Mouse (Mus musculus) intestine, postnatal 0 days (tissue): ENCODE data around the gene Tmem231. TPM values are rescaled to one million over a fixed set of nuclear protein-coding genes. Genes with fewer than 3 reads are reported as not detected.

Experiments used
- ATAC-seq: fragments of 200-750 bp; cut with Nextera tagmentation; 2 replicates; pipeline ENCODE4 v1.8.0; 2017; ENCODE audit warnings: mild to moderate bottlenecking, moderate TSS enrichment, moderate library complexity
- H3K27ac ChIP-seq: fragments of 300-500 bp; sonication (generic); 2 replicates; pipeline ENCODE4 v1.5.1; 2014; ENCODE audit warnings: mild to moderate bottlenecking, low read depth, low read length, moderate library complexity
- H3K27me3 ChIP-seq: fragments of 300-500 bp; sonication (generic); replicated peaks from 2 replicates; pipeline ENCODE4 v1.6.1; 2014; ENCODE audit warnings: low read length, mixed read lengths; ENCODE audit not compliant: control insufficient read depth, insufficient read depth
- H3K36me3 ChIP-seq: fragments of 300-500 bp; sonication (generic); 2 replicates; pipeline ENCODE4 v1.6.1; 2014; ENCODE audit warnings: mild to moderate bottlenecking, moderate library complexity; ENCODE audit not compliant: control insufficient read depth, insufficient read depth
- H3K4me1 ChIP-seq: fragments of 300-500 bp; sonication (generic); replicated peaks from 2 replicates; pipeline ENCODE4 v1.6.1; 2014; ENCODE audit warnings: antibody characterized with exemption, low read length, mixed read lengths; ENCODE audit not compliant: control insufficient read depth, insufficient read depth
- H3K4me2 ChIP-seq: fragments of 300-500 bp; sonication (generic); replicated peaks from 2 replicates; pipeline ENCODE4 v1.6.1; 2014; ENCODE audit warnings: low read depth, mild to moderate bottlenecking, moderate library complexity
- H3K4me3 ChIP-seq: fragments of 300-500 bp; sonication (generic); 2 replicates; pipeline ENCODE4 v1.5.1; 2014; ENCODE audit warnings: low read depth, low read length
- H3K9ac ChIP-seq: fragments of 300-500 bp; sonication (generic); 2 replicates; pipeline ENCODE4 v1.6.1; 2014; ENCODE audit warnings: mild to moderate bottlenecking, low read depth, low read length
- H3K9me3 ChIP-seq: fragments of 300-500 bp; sonication (generic); 2 replicates; pipeline ENCODE4 v1.6.1; 2016; ENCODE audit warnings: mixed run types; ENCODE audit not compliant: control insufficient read depth
- CTCF ChIP-seq: sonication (generic); IDR thresholded peaks from 2 replicates; pipeline ENCODE4 v1.5.1; 2016; ENCODE audit warnings: low read depth, mild to moderate bottlenecking, control low read depth, antibody characterized with exemption, moderate library complexity
- WGBS: fragments of 180-500 bp; shearing (Covaris S2); extraction: QIAGEN DNeasy Blood & Tissue Kit; methylation state at CpG from one replicate; pipeline ENCODE4 v1.1.7; 2014; 5-methylcytosine and 5-hydroxymethylcytosine counted together
- polyA plus RNA-seq: library from polyadenylated mRNA; unstranded; fragments of >200 nt; fragmentation: Nextera tagmentation; extraction: Ambion mirVana; gene quantifications from 2 replicates; pipeline ENCODE4 v1.2.1, GENCODE M21; 2015

Gene Tmem231
- polyA plus RNA-seq, 1 experiment from 2014 or later: 2.2 TPM

- Histone ChIP-seq H3K4me2 (no peak overlapping the region), H3K27ac (no peak overlapping the region), H3K36me3 (no peaks in the 10 kb centered on the region), H3K9ac (no peak overlapping the region), H3K4me1 (no peaks in the 10 kb centered on the region), H3K9me3 (no peaks in the 10 kb centered on the region), H3K4me3 (no peak overlapping the region), H3K27me3 (peaks cover 17% of the 10 kb centered on the region)
- ATAC-seq: peak; percentile 73
- 28% methylated on average over 8 of the region's 8 CpGs for WGBS
- TF ChIP-seq CTCF: no peak
These were observed 28.1 kb downstream of the Tmem231 start for GRCm38 (mm10) chr8:111905500-111906121.

- Histone ChIP-seq H3K4me2 (no peak overlapping the region), H3K4me1 (no peaks in the 10 kb centered on the region), H3K27me3 (no peaks in the 10 kb centered on the region), H3K4me3 (no peak overlapping the region), H3K9me3 (no peaks in the 10 kb centered on the region), H3K9ac (no peak overlapping the region), H3K36me3 (no peaks in the 10 kb centered on the region), H3K27ac (no peak overlapping the region)
- TF ChIP-seq CTCF: no peak
- no peak for ATAC-seq
- WGBS: 38% methylated on average over 5 of the region's 5 CpGs
These were observed 31.6 kb downstream of the Tmem231 start for GRCm38 (mm10) chr8:111902080-111902479.

GRCm38 (mm10) chr8:111898586-111898985, 35.1 kb downstream of the Tmem231 start:
- Histone ChIP-seq H3K27ac (no peak overlapping the region), H3K4me1 (no peaks in the 10 kb centered on the region), H3K36me3 (no peaks in the 10 kb centered on the region), H3K9ac (no peak overlapping the region), H3K4me2 (no peak overlapping the region), H3K4me3 (no peak overlapping the region), H3K9me3 (no peaks in the 10 kb centered on the region), H3K27me3 (no peaks in the 10 kb centered on the region)
- TF ChIP-seq CTCF: no peak
- WGBS: 54% methylated on average over 10 of the region's 10 CpGs
- no peak for ATAC-seq

- 88% methylated on average over 7 of the region's 7 CpGs for WGBS
- no peak for ATAC-seq
These were observed 38.7 kb downstream of the Tmem231 start for GRCm38 (mm10) chr8:111894955-111895354.

GRCm38 (mm10) chr8:111892615-111893014, 41.1 kb downstream of the Tmem231 start:
- ATAC-seq: no peak
- Histone ChIP-seq H3K36me3 (no peaks in the 10 kb centered on the region), H3K27me3 (peaks cover 23% of the 10 kb centered on the region), H3K4me3 (no peak overlapping the region), H3K4me1 (0 out of 2 replicates have a peak, but pooled peaks cover 6% of the 10 kb centered on the region), H3K9me3 (no peaks in the 10 kb centered on the region), H3K27ac (no peak overlapping the region), H3K4me2 (no peak overlapping the region), H3K9ac (no peak overlapping the region)
- TF ChIP-seq CTCF: no peak
- WGBS: 42% methylated on average over 5 of the region's 5 CpGs

More at GRCm38 (mm10) chr8:111894955-111895354, 38.7 kb downstream of the Tmem231 start:
- H3K27me3 ChIP-seq: peaks cover 14% of the 10 kb centered on the region
- H3K9me3 ChIP-seq: no peaks in the 10 kb centered on the region
- no peak overlapping the region for H3K27ac ChIP-seq
- peak; percentile 50 for TF ChIP-seq CTCF
- H3K4me1 ChIP-seq: 0 out of 2 replicates have a peak, but pooled peaks cover 6% of the 10 kb centered on the region
- no peak overlapping the region for H3K4me2 ChIP-seq
- H3K36me3 ChIP-seq: no peaks in the 10 kb centered on the region
- H3K4me3 ChIP-seq: no peak overlapping the region
- no peak overlapping the region for H3K9ac ChIP-seq

- no peak for ATAC-seq
- no peaks in the 10 kb centered on the region for H3K36me3 ChIP-seq
- no peak for TF ChIP-seq CTCF
- H3K27ac ChIP-seq: no peak overlapping the region
- no peak overlapping the region; the same call in 1 of the 2 replicates for H3K4me2 ChIP-seq
- peaks cover 23% of the 10 kb centered on the region for H3K27me3 ChIP-seq
- H3K9ac ChIP-seq: no peak overlapping the region
- H3K9me3 ChIP-seq: no peaks in the 10 kb centered on the region
- 7% methylated on average over 8 of the region's 8 CpGs for WGBS
- H3K4me1 ChIP-seq: 0 out of 2 replicates have a peak, but pooled peaks cover 6% of the 10 kb centered on the region
- no peak overlapping the region for H3K4me3 ChIP-seq
These were observed 41.7 kb downstream of the Tmem231 start for GRCm38 (mm10) chr8:111891983-111892382.
